Mouse (Mus musculus) urinary bladder, postnatal 25 days (tissue): Measurements from ENCODE around the gene Fam189a2.

Source experiments
- DNase-seq: peaks from one replicate; pipeline ENCODE4 v3.0.0; 2022; ENCODE audit warnings: low spot score

Fam189a2 gene

GRCm38 (mm10) chr19:23972881-23973649 is 57.8 kb downstream of the Fam189a2 start:
- DNase-seq = no peak

GRCm38 (mm10) chr19:23971391-23971790 is 59.4 kb downstream of the Fam189a2 start:
- no peak for DNase-seq

GRCm38 (mm10) chr19:23970374-23970773 is 60.4 kb downstream of the Fam189a2 start:
- no peak for DNase-seq

- DNase-seq = no peak
Measured at GRCm38 (mm10) chr19:23968862-23969225, 62.0 kb downstream of the Fam189a2 start.

GRCm38 (mm10) chr19:23968125-23968861 is 62.5 kb downstream of the Fam189a2 start:
- DNase-seq = no peak

GRCm38 (mm10) chr19:23967156-23967555 is 63.7 kb downstream of the Fam189a2 start:
- DNase-seq = peak; percentile 30

- DNase-seq = no peak
Measured at GRCm38 (mm10) chr19:23966376-23966775, 64.4 kb downstream of the Fam189a2 start.

GRCm38 (mm10) chr19:23964401-23964910 is 66.4 kb downstream of the Fam189a2 start:
- DNase-seq = no peak

- peak; percentile 70 for DNase-seq
Measured at GRCm38 (mm10) chr19:23961516-23961915, 69.3 kb downstream of the Fam189a2 start.

GRCm38 (mm10) chr19:23960831-23961447 is 69.9 kb downstream of the Fam189a2 start:
- DNase-seq = no peak

- no peak for DNase-seq
Measured at GRCm38 (mm10) chr19:23960275-23960674, 70.5 kb downstream of the Fam189a2 start.

- no peak for DNase-seq
Measured at GRCm38 (mm10) chr19:23959870-23960269, 70.9 kb downstream of the Fam189a2 start.

- DNase-seq = no peak
Measured at GRCm38 (mm10) chr19:23958925-23959324, 71.9 kb downstream of the Fam189a2 start.

GRCm38 (mm10) chr19:23957563-23957962 is 73.3 kb downstream of the Fam189a2 start:
- DNase-seq = no peak

GRCm38 (mm10) chr19:23956299-23956975 is 74.4 kb downstream of the Fam189a2 start:
- no peak for DNase-seq

- DNase-seq = no peak
Measured at GRCm38 (mm10) chr19:23955461-23955860, 75.4 kb downstream of the Fam189a2 start.

GRCm38 (mm10) chr19:23948301-23949000 is 82.4 kb downstream of the Fam189a2 start:
- no peak for DNase-seq

- DNase-seq = no peak
Measured at GRCm38 (mm10) chr19:23947871-23948270, 82.9 kb downstream of the Fam189a2 start.

- DNase-seq = no peak
Measured at GRCm38 (mm10) chr19:23946751-23947150, 84.1 kb downstream of the Fam189a2 start.

- no peak for DNase-seq
Measured at GRCm38 (mm10) chr19:23946026-23946685, 84.7 kb downstream of the Fam189a2 start.

GRCm38 (mm10) chr19:23942886-23943285 is 87.9 kb downstream of the Fam189a2 start:
- no peak for DNase-seq
